Mouse (Mus musculus) adrenal gland, adult 2 months (tissue): ENCODE results near the gene Il18. TPM values are rescaled to one million over a fixed set of nuclear protein-coding genes. Genes with fewer than 3 reads are reported as not detected.
"Not testable (repeated sequence)": the region's sequence is repeated elsewhere in the genome, so short reads cannot be mapped to it uniquely, and the experiment has no call there.

Experiments
- DNase-seq: peaks from one replicate; pipeline ENCODE4 v3.0.0; 2021
- polyA plus RNA-seq: library from polyadenylated mRNA; depleted of rRNA; stranded (reverse); fragments of >200 nt; gene quantifications from 2 replicates; pipeline ENCODE4 v1.2.3, GENCODE M21; 2012; rRNA removed
- total RNA-seq, 2 experiments: library from RNA; stranded (reverse); gene quantifications; 2 replicates each; pipeline ENCODE4 v1.2.3; 2021

Il18 gene
- total and polyA plus RNA-seq, 3 experiments, result 1.6 to 6.7 (median 6.1) TPM

DNA sequence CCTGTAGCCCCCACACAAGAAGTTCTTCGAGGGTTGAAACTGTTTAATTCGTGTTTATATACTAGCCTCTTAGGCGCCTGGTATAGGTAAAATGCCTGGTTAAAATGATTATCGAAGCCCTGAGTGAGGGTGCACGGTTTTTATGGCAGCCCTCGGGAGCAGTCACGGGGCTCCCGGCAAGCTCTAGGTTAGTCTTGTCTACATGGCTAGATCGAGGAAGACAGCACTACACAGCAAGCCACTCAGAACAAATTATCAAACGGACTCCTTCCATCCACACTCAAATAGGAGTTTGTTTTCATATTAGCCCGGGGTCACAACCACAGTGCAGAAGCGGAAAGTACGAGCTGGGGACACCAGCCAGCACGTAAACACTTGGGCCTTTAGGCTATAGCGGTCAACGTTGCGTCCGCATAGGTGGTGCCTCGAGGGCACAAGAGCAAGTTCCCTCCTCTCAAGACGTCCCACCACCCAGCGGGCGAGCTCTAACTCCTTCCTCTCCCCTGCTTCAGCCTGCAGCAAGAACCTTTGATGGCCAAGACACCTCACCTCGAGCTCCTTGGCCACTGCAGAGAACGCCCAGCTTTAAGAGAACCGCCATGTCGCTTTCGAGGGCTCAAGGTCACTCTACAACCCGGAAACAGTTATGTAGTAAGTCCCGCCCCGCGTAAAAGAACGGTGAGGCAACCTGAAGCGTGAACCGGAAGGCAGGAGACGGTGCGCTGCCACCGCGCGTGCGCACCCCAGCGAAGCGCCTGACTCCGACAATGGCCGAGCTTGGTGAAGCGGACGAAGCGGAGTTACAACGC is 48.8 kb downstream of the Il18 start, which contains the start of the genes Sdhd and Timm8b:
Sdhd (minus strand) TSS at position 624 of the 809 bp plus-strand sequence.
Timm8b (plus strand) TSS at position 722 of the 809 bp plus-strand sequence.
- DNase-seq, result peak; percentile 95

- no peak for DNase-seq
Observed at GRCm38 (mm10) chr9:50603998-50604324, 49.3 kb downstream of the Il18 start.

DNA sequence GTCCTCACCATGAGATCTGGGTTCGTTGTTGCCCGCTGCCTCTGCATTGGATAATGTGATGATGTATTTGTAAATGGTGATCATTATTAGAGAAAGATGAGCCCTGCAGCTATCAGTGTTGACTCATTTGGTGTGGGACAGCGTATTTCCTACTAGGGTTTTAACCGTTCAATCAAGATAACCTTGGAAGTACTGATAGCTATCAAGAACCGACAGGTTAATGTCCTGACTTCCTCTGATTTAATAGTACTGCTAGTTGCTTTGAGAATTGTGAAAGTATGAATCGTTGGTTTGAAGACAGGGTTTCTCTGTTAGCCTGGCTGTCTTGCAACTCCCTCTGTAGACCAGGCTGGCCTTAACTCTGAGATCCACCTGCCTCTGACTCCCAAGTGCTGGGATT is 49.7 kb downstream of the Il18 start:
- no peak for DNase-seq

- DNase-seq, result no peak
Observed at GRCm38 (mm10) chr9:50612115-50612514, 57.5 kb downstream of the Il18 start.

DNA sequence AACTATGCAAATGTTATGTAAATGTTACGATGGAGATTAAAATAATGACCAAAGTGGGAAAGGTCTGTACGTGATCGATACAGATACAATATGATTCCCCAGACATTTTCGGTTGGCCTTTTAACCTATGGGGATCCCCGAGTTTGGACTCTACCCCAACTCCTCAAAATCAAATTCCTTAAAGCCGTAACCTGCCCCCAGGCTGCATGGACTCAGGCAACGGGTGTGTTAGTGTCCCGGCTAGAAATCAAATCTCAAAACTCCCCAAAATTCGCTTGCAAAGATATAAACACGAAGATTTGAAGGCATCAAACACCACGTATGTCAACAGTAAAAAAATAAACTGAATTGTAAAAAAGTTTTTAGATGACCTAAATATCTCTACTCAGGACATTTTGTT is 61.5 kb downstream of the Il18 start:
- DNase-seq, result no peak

DNA sequence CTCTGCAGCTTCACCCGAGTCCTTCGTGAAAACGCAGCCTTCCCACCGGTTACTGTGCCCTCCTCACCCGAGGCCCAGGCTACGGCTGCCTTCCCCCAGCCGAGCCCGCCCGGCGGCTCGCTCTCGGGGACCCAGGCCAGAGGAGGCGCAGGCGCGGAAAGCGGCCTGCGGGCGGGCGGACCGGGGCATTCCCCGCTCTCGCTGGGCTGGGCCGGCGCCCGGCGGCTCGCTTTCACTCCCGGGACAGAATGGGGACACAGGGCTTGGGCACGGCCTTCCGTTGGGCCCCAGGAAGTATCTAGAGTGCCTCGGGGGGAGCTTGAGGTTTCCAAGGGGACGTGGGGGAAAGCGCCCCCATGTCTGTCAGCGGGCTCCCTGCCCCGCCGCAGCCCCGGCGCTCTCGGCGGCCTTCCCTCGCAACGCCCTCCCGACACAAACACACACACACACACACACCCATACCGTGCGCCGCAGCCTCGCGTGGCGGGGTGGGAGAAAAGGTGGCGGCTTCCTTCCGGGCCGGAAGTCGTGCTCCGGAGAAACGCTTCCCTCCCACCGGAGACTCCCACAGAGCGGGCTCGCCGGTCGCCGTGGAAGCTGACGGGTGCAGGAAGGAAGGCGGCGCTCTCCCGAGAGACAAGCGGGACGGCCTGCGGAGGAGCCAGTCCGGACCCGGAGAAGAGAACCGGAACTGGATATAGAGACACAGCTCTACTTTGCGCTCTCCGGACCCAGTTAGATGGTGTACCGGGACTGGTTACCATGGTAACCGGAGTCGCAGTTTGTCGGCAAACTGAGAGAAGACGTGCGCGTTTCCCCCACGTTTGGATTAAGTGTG is 62.4 kb downstream of the Il18 start, which contains the start of the genes Pih1d2 and Nkapd1:
Pih1d2 (plus strand) TSS at position 556 of the 838 bp plus-strand sequence.
Nkapd1 (minus strand) TSS at position 699 of the 838 bp plus-strand sequence.
- DNase-seq, result peak; percentile 94

- DNase-seq, result no peak
Observed at GRCm38 (mm10) chr9:50617794-50618330, 63.2 kb downstream of the Il18 start.

- not testable (repeated sequence) for DNase-seq
Observed at GRCm38 (mm10) chr9:50630903-50631302, 76.3 kb downstream of the Il18 start.

Other genes with a start within 250 kb of the Il18 start
- 1,000 to 10,000 TPM; 1,087 to 1,247 TPM for gene Rpl10-ps3, start 209.9 kb upstream of the Il18 start, total RNA-seq
- gene Rpl10-ps3, start 209.9 kb upstream of the Il18 start, polyA plus RNA-seq, result 7.3 and 8.1 TPM in 2 replicates
- gene Plet1, start 60.3 kb upstream of the Il18 start, total RNA-seq, result under 1 TPM; 0.46 to 0.59 TPM
- 0.08 TPM in 1 of 2 replicates, not detected in the other for gene Plet1, start 60.3 kb upstream of the Il18 start, polyA plus RNA-seq
- 10 to 100 TPM; 59.5 to 72.8 TPM for gene Pts, start 26.1 kb upstream of the Il18 start, total RNA-seq
- gene Pts, start 26.1 kb upstream of the Il18 start, polyA plus RNA-seq, result 22.7 and 26.8 TPM in 2 replicates
- 1 to 10 TPM; 4.5 to 5.0 TPM for gene Bco2, start 354 bp downstream of the Il18 start, total RNA-seq
- 0.10 and 0.16 TPM in 2 replicates for gene Bco2, start 354 bp downstream of the Il18 start, polyA plus RNA-seq
- gene Tex12, start 6.5 kb downstream of the Il18 start, total RNA-seq, result not detected
- gene Tex12, start 6.5 kb downstream of the Il18 start, polyA plus RNA-seq, result not detected in 2 replicates
- gene Sdhd, start 49.0 kb downstream of the Il18 start, total RNA-seq, result 100 to 1,000 TPM; 249 to 334 TPM
- 248 and 267 TPM in 2 replicates for gene Sdhd, start 49.0 kb downstream of the Il18 start, polyA plus RNA-seq
- 100 to 1,000 TPM; 213 to 216 TPM for gene Timm8b, start 49.1 kb downstream of the Il18 start, total RNA-seq
- gene Timm8b, start 49.1 kb downstream of the Il18 start, polyA plus RNA-seq, result 33.0 and 58.2 TPM in 2 replicates
- gene Pih1d2, start 62.5 kb downstream of the Il18 start, total RNA-seq, result 1 to 10 TPM; 1.2 to 3.4 TPM
- gene Pih1d2, start 62.5 kb downstream of the Il18 start, polyA plus RNA-seq, result 0.26 and 0.38 TPM in 2 replicates
- gene Nkapd1, start 62.6 kb downstream of the Il18 start, total RNA-seq, result 10 to 100 TPM; 20.9 to 26.8 TPM
- 6.8 and 7.3 TPM in 2 replicates for gene Nkapd1, start 62.6 kb downstream of the Il18 start, polyA plus RNA-seq
- gene Dlat, start 105.0 kb downstream of the Il18 start, total RNA-seq, result 100 to 1,000 TPM; 152 to 160 TPM
- gene Dlat, start 105.0 kb downstream of the Il18 start, polyA plus RNA-seq, result 30.1 and 32.5 TPM in 2 replicates
- 1 to 10 TPM; 5.2 to 8.9 TPM for gene Dixdc1, start 184.7 kb downstream of the Il18 start, total RNA-seq
- 1.7 and 1.8 TPM in 2 replicates for gene Dixdc1, start 184.7 kb downstream of the Il18 start, polyA plus RNA-seq
- gene 2310030G06Rik, start 191.7 kb downstream of the Il18 start, total RNA-seq, result 1 to 10 TPM; 4.3 to 6.1 TPM
- gene 2310030G06Rik, start 191.7 kb downstream of the Il18 start, polyA plus RNA-seq, result 1.5 and 1.7 TPM in 2 replicates
- 10 to 100 TPM; 28.6 to 46.1 TPM for gene Cryab, start 196.5 kb downstream of the Il18 start, total RNA-seq
- 67.3 and 78.0 TPM in 2 replicates for gene Cryab, start 196.5 kb downstream of the Il18 start, polyA plus RNA-seq
- 1 to 10 TPM; 1.2 to 3.6 TPM for gene Hspb2, start 197.5 kb downstream of the Il18 start, total RNA-seq
- gene Hspb2, start 197.5 kb downstream of the Il18 start, polyA plus RNA-seq, result 9.2 and 10.2 TPM in 2 replicates
- 1 to 10 TPM; 5.7 to 5.8 TPM for gene Fdxacb1, start 213.4 kb downstream of the Il18 start, total RNA-seq
- 2.1 and 2.7 TPM in 2 replicates for gene Fdxacb1, start 213.4 kb downstream of the Il18 start, polyA plus RNA-seq
- gene Alg9, start 220.2 kb downstream of the Il18 start, total RNA-seq, result 10 to 100 TPM; 27.1 to 27.8 TPM
- gene Alg9, start 220.2 kb downstream of the Il18 start, polyA plus RNA-seq, result 17.6 and 26.8 TPM in 2 replicates
- 10 to 100 TPM; 47.8 to 63.4 TPM for gene 1110032A03Rik, start 220.7 kb downstream of the Il18 start, total RNA-seq
- gene 1110032A03Rik, start 220.7 kb downstream of the Il18 start, polyA plus RNA-seq, result 29.4 and 29.7 TPM in 2 replicates